20 mouse cellular contexts compared by ENCODE assay signal in the genomic region with DNA sequence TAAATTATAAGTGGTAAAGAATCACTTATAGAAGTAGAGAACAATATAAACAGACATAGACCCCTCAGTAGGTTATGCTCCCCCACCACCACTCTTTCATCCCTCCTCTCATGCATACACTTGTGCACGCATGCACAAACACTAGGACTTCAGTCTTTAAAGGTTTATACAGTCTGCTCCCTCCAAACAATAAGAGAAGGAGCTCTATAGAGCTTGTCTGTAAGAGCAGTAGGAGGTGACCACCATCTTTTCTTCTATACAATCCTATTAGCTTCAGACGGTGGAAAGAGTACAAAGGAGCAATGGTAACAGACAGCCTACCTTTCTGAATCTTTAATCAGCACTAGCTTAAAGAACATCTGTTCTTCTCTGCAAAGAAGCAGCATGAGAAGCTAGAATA. TPM values are rescaled to one million over a fixed set of nuclear protein-coding genes. Genes with fewer than 3 reads are reported as not detected.
"Had no signal": no experiment of that assay in that cellular context is flagged by ENCODE, and none has a peak within 500 bp of the region (broad histone marks: within the 10 kb centered on the region; RNA-seq: fewer than 3 reads in every experiment).

No protein-coding gene starts in this region.

- H3K27ac ChIP-seq: kidney, postnatal 0 days; limb, embryonic 15.5 days; liver, embryonic 12.5 days; macrophage; neural tube, embryonic 12.5 days; stomach, embryonic 15.5 days had no signal

- H3K4me3 ChIP-seq: limb, embryonic 15.5 days; liver, embryonic 12.5 days; megakaryocyte, embryonic 14.5 days; neural tube, embryonic 12.5 days; stomach, embryonic 15.5 days had no signal

- H3K4me2 ChIP-seq: limb, embryonic 15.5 days; liver, embryonic 12.5 days; lung, embryonic 14.5 days; neural tube, embryonic 12.5 days; stomach, embryonic 15.5 days had no signal

- ATAC-seq: liver, embryonic 12.5 days had no signal

- DNase-seq: kidney, adult 11 months; kidney, adult 9 months; kidney, postnatal 36 days; layer of hippocampus, adult 9-11 months; layer of hippocampus, postnatal 36 days; lung, embryonic 14.5 days; lung, postnatal 10 days; right cerebral cortex, postnatal 14 days; thymus, adult 2 months; thymus, postnatal 36 days had no signal

- H3K9me3 ChIP-seq: limb, embryonic 15.5 days; liver, embryonic 12.5 days; megakaryocyte, embryonic 14.5 days; neural tube, embryonic 12.5 days; stomach, embryonic 15.5 days had no signal

- H3K36me3 ChIP-seq: limb, embryonic 15.5 days; liver, embryonic 12.5 days; neural tube, embryonic 12.5 days; stomach, embryonic 15.5 days had no signal

- H3K9ac ChIP-seq: limb, embryonic 15.5 days; liver, embryonic 12.5 days; lung, embryonic 14.5 days; neural tube, embryonic 12.5 days; stomach, embryonic 15.5 days had no signal

- H3K4me1 ChIP-seq: limb, embryonic 15.5 days; liver, embryonic 12.5 days; megakaryocyte, embryonic 14.5 days; neural tube, embryonic 12.5 days; stomach, embryonic 15.5 days had no signal

- H3K27me3 ChIP-seq: limb, embryonic 15.5 days; liver, embryonic 12.5 days; megakaryocyte, embryonic 14.5 days; neural tube, embryonic 12.5 days; stomach, embryonic 15.5 days had no signal

RNA-seq across cellular contexts. Expression of gene Cypt3, which starts 1.8 kb away (rescaled TPM):
- polyA plus RNA-seq: kidney, postnatal 0 days; limb, embryonic 11.5 days; limb, embryonic 15.5 days; liver, embryonic 12.5 days; liver, embryonic 16.5 days; lung, embryonic 14.5 days; macrophage; neural tube, embryonic 12.5 days; spleen, adult 2 months; stomach, embryonic 15.5 days; thymus, adult 2 months had no signal
